Mouse (Mus musculus): ENCODE measurements around the gene Jmjd8. TPM values are rescaled to one million over a fixed set of nuclear protein-coding genes. Genes with fewer than 3 reads are reported as not detected.

The Jmjd8 gene
- total and polyA plus RNA-seq, 2 experiments = 25.6 to 75.0 TPM

GRCm38 (mm10) chr17:25827546-25828222 is 983 bp upstream of the Jmjd8 start:
- Histone ChIP-seq H3K79me2 (ENCODE audit: control insufficient read depth, insufficient read depth, low read length) (peaks cover 25% of the 10 kb centered on the region), H3K36me3 (ENCODE audit: control insufficient read depth, insufficient read depth, low read length) (0 out of 2 replicates have a peak, but pooled peaks cover 4% of the 10 kb centered on the region), H3K27ac (replicated peaks; ENCODE audit: insufficient read depth, low read depth, low read length) (no peak overlapping the region), H3K4me1 (ENCODE audit: control insufficient read depth, insufficient read depth, low read length) (peaks cover 31% of the 10 kb centered on the region), H3K4me3 (ENCODE audit: insufficient read depth, low read depth, low read length) (no peak overlapping the region), H3K9ac (ENCODE audit: low read depth, low read length) (no peak overlapping the region), H3K27me3 (ENCODE audit: control insufficient read depth, insufficient read depth, low read length) (no peaks in the 10 kb centered on the region)
- TF ChIP-seq CTCF (IDR thresholded peaks at IDR 0.05; ENCODE audit: low read depth, low read length) (no peak), POLR2A (IDR thresholded peaks at IDR 0.05; ENCODE audit: extremely low read depth, insufficient read depth, low read length) (no peak)
- WGBS = 94% methylated on average over 22 of the region's 22 CpGs
- no peak for DNase-seq (ENCODE audit: extremely low read depth, low read depth, low spot score)

DNA sequence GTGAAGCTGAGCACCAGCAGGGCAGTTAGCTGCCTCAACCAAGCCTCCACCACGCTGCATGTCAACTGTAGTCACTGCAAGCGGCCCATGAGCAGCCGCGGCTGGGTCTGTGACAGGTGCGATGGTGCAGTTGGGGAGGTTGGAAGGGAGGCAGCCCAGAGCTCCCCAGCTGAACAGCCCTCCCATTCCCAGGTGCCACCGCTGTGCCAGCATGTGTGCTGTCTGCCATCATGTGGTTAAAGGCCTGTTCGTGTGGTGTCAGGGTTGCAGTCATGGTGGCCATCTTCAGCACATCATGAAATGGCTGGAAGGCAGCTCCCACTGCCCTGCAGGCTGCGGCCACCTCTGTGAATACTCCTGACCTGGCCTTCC is 458 bp upstream of the Jmjd8 start:
- Histone ChIP-seq H3K4me1 (ENCODE audit: control insufficient read depth, insufficient read depth, low read length) (peaks cover 31% of the 10 kb centered on the region), H3K4me3 (ENCODE audit: insufficient read depth, low read depth, low read length) (no peak overlapping the region), H3K79me2 (ENCODE audit: control insufficient read depth, insufficient read depth, low read length) (peaks cover 25% of the 10 kb centered on the region), H3K9ac (ENCODE audit: low read depth, low read length) (no peak overlapping the region), H3K36me3 (ENCODE audit: control insufficient read depth, insufficient read depth, low read length) (0 out of 2 replicates have a peak, but pooled peaks cover 4% of the 10 kb centered on the region), H3K27ac (replicated peaks; ENCODE audit: insufficient read depth, low read depth, low read length) (no peak overlapping the region), H3K27me3 (ENCODE audit: control insufficient read depth, insufficient read depth, low read length) (no peaks in the 10 kb centered on the region)
- no peak for TF ChIP-seq CTCF (IDR thresholded peaks at IDR 0.05; ENCODE audit: low read depth, low read length)
- TF ChIP-seq POLR2A (IDR thresholded peaks at IDR 0.05; ENCODE audit: extremely low read depth, insufficient read depth, low read length) = no peak
- no peak for DNase-seq (ENCODE audit: extremely low read depth, low read depth, low spot score)
- 90% methylated on average over 8 of the region's 8 CpGs for WGBS

- no peak for DNase-seq (ENCODE audit: extremely low read depth, low read depth, low spot score)
- Histone ChIP-seq H3K4me1 (ENCODE audit: control insufficient read depth, insufficient read depth, low read length) (peaks cover 27% of the 10 kb centered on the region), H3K36me3 (ENCODE audit: control insufficient read depth, insufficient read depth, low read length) (0 out of 2 replicates have a peak, but pooled peaks cover 4% of the 10 kb centered on the region)
Measured at GRCm38 (mm10) chr17:25829558-25830017, 921 bp downstream of the Jmjd8 start.

GRCm38 (mm10) chr17:25830200-25830753 is 1.6 kb downstream of the Jmjd8 start:
- Histone ChIP-seq H3K36me3 (ENCODE audit: control insufficient read depth, insufficient read depth, low read length) (0 out of 2 replicates have a peak, but pooled peaks cover 4% of the 10 kb centered on the region), H3K79me2 (ENCODE audit: control insufficient read depth, insufficient read depth, low read length) (peaks cover 23% of the 10 kb centered on the region), H3K4me1 (ENCODE audit: control insufficient read depth, insufficient read depth, low read length) (peaks cover 31% of the 10 kb centered on the region), H3K4me3 (ENCODE audit: insufficient read depth, low read depth, low read length) (no peak overlapping the region), H3K27me3 (ENCODE audit: control insufficient read depth, insufficient read depth, low read length) (no peaks in the 10 kb centered on the region), H3K27ac (replicated peaks; ENCODE audit: insufficient read depth, low read depth, low read length) (no peak overlapping the region), H3K9ac (ENCODE audit: low read depth, low read length) (no peak overlapping the region)
- TF ChIP-seq POLR2A (IDR thresholded peaks at IDR 0.05; ENCODE audit: extremely low read depth, insufficient read depth, low read length) = no peak
- no peak for TF ChIP-seq CTCF (IDR thresholded peaks at IDR 0.05; ENCODE audit: low read depth, low read length)
- DNase-seq (ENCODE audit: extremely low read depth, low read depth, low spot score) = no peak
- WGBS = 75% methylated on average over 4 of the region's 4 CpGs

More at GRCm38 (mm10) chr17:25829558-25830017, 921 bp downstream of the Jmjd8 start:
- TF ChIP-seq POLR2A (IDR thresholded peaks at IDR 0.05; ENCODE audit: extremely low read depth, insufficient read depth, low read length) = no peak
- no peak for TF ChIP-seq CTCF (IDR thresholded peaks at IDR 0.05; ENCODE audit: low read depth, low read length)
- Histone ChIP-seq H3K27me3 (ENCODE audit: control insufficient read depth, insufficient read depth, low read length) (no peaks in the 10 kb centered on the region), H3K4me3 (ENCODE audit: insufficient read depth, low read depth, low read length) (peak overlapping the region; percentile 64), H3K79me2 (ENCODE audit: control insufficient read depth, insufficient read depth, low read length) (peaks cover 17% of the 10 kb centered on the region), H3K27ac (replicated peaks; ENCODE audit: insufficient read depth, low read depth, low read length) (peak overlapping the region; percentile 69), H3K9ac (ENCODE audit: low read depth, low read length) (peak overlapping the region; percentile 78)
- 26% methylated on average over 8 of the region's 8 CpGs for WGBS

DNA sequence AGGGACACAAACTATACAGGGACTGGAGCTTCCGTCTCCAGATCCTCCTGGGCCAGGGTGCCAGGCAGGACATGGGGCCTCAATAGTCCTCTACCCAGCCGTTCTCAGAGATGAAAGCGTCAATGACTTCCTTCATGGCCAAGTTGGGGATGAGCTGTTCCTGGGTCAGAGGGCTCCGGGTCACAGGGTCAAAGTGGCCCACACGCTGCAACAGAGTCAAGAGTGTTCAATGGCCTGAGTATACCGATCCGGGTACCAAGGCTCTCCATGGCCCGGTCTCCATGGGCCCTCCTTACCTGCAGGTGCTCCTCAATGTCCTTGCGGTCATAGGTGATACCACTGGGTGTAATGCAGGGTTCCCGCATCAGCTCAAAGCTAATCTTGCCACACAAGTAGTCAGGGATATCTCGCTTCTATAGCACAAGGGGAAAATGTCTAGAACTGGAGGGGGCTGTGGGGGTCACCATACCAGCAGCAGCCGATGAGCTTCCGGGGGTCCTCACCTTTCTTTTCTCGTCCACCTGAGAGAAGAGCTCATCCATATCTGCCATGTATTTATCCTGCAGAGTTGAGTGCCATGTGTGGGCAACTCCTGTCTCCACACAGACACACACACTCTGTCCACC is 2.3 kb downstream of the Jmjd8 start:
- no peak overlapping the region for H3K9ac ChIP-seq (ENCODE audit: low read depth, low read length)
- WGBS = 75% methylated on average over 14 of the region's 14 CpGs
- no peak for TF ChIP-seq CTCF (IDR thresholded peaks at IDR 0.05; ENCODE audit: low read depth, low read length)
- 0 out of 2 replicates have a peak, but pooled peaks have one; percentile 4 for TF ChIP-seq POLR2A (IDR thresholded peaks at IDR 0.05; ENCODE audit: extremely low read depth, insufficient read depth, low read length)
- no peak overlapping the region for H3K4me3 ChIP-seq (ENCODE audit: insufficient read depth, low read depth, low read length)
- no peaks in the 10 kb centered on the region for H3K27me3 ChIP-seq (ENCODE audit: control insufficient read depth, insufficient read depth, low read length)
- peaks cover 37% of the 10 kb centered on the region for H3K4me1 ChIP-seq (ENCODE audit: control insufficient read depth, insufficient read depth, low read length)
- H3K79me2 ChIP-seq (ENCODE audit: control insufficient read depth, insufficient read depth, low read length) = peaks cover 26% of the 10 kb centered on the region
- DNase-seq (ENCODE audit: extremely low read depth, low read depth, low spot score) = no peak
- 0 out of 2 replicates have a peak, but pooled peaks cover 4% of the 10 kb centered on the region for H3K36me3 ChIP-seq (ENCODE audit: control insufficient read depth, insufficient read depth, low read length)
- H3K27ac ChIP-seq (replicated peaks; ENCODE audit: insufficient read depth, low read depth, low read length) = no peak overlapping the region
